Mouse (Mus musculus): ENCODE measurements around the gene Sparc. TPM values are rescaled to one million over a fixed set of nuclear protein-coding genes. Genes with fewer than 3 reads are reported as not detected.

The Sparc gene
- polyA plus RNA-seq, 1 experiment from 2014 or later, result 2,158 TPM

Other genes starting within 250 kb of the Sparc start
- gene Slc36a2, start 238.1 kb downstream of the Sparc start, polyA plus RNA-seq (2015; fragmentation: Nextera tagmentation; extraction: Ambion mirVana), result 1.3 and 2.0 TPM in 2 replicates
- gene Slc36a1, start 218.8 kb downstream of the Sparc start, polyA plus RNA-seq (2015; fragmentation: Nextera tagmentation; extraction: Ambion mirVana), result 1.9 and 2.3 TPM in 2 replicates
- gene Fat2, start 86.6 kb downstream of the Sparc start, polyA plus RNA-seq (2015; fragmentation: Nextera tagmentation; extraction: Ambion mirVana), result 0.97 and 1.2 TPM in 2 replicates
- gene Atox1, start 38.1 kb upstream of the Sparc start, polyA plus RNA-seq (2015; fragmentation: Nextera tagmentation; extraction: Ambion mirVana), result 421 and 424 TPM in 2 replicates
- 130 and 142 TPM in 2 replicates for gene G3bp1, start 46.5 kb upstream of the Sparc start, polyA plus RNA-seq (2015; fragmentation: Nextera tagmentation; extraction: Ambion mirVana)
- not detected in 2 replicates for gene Glra1, start 185.0 kb upstream of the Sparc start, polyA plus RNA-seq (2015; fragmentation: Nextera tagmentation; extraction: Ambion mirVana)

All from stomach, embryonic 16.5 days (tissue).